Mouse (Mus musculus) midbrain, embryonic 16.5 days (tissue): ENCODE measurements around the gene Plscr2. TPM values are rescaled to one million over a fixed set of nuclear protein-coding genes. Genes with fewer than 3 reads are reported as not detected.
"Not testable (repeated sequence)": the region's sequence is repeated elsewhere in the genome, so short reads cannot be mapped to it uniquely, and the experiment has no call there.

Source experiments
- ATAC-seq: fragments of 200-750 bp; cut with Nextera tagmentation; 2 replicates; pipeline ENCODE4 v1.8.0; 2017; ENCODE audit warnings: moderate TSS enrichment
- H3K27ac ChIP-seq: fragments of 300-500 bp; sonication (generic); 2 replicates; pipeline ENCODE4 v1.5.1; 2014; ENCODE audit warnings: mild to moderate bottlenecking, low read length, mixed read lengths
- H3K27me3 ChIP-seq: fragments of 300-500 bp; sonication (generic); 2 replicates; pipeline ENCODE4 v1.6.1; 2014; ENCODE audit warnings: low read depth, low read length, mixed read lengths; ENCODE audit not compliant: control insufficient read depth, insufficient read depth
- H3K36me3 ChIP-seq: fragments of 300-500 bp; sonication (generic); 2 replicates; pipeline ENCODE4 v1.6.1; 2014; ENCODE audit warnings: mild to moderate bottlenecking, low read length, moderate library complexity, mixed read lengths; ENCODE audit not compliant: control insufficient read depth, insufficient read depth
- H3K4me1 ChIP-seq: fragments of 300-500 bp; sonication (generic); 2 replicates; pipeline ENCODE4 v1.6.1; 2014; ENCODE audit warnings: mild to moderate bottlenecking, low read length, mixed read lengths; ENCODE audit not compliant: control insufficient read depth, insufficient read depth
- H3K4me2 ChIP-seq: fragments of 300-500 bp; sonication (generic); 2 replicates; pipeline ENCODE4 v1.6.1; 2014; ENCODE audit warnings: mild to moderate bottlenecking, low read length, mixed read lengths
- H3K4me3 ChIP-seq: fragments of 300-500 bp; sonication (generic); 2 replicates; pipeline ENCODE4 v1.5.1; 2014; ENCODE audit warnings: low read depth, mild to moderate bottlenecking, low read length, moderate library complexity, mixed read lengths
- H3K9ac ChIP-seq: fragments of 300-500 bp; sonication (generic); 2 replicates; pipeline ENCODE4 v1.6.1; 2014; ENCODE audit warnings: low read depth, low read length, mixed read lengths
- H3K9me3 ChIP-seq: fragments of 300-500 bp; sonication (generic); replicated peaks from 2 replicates; pipeline ENCODE4 v1.6.1; 2014; ENCODE audit warnings: mild to moderate bottlenecking, low read length, mixed read lengths; ENCODE audit not compliant: control insufficient read depth, poor library complexity, severe bottlenecking
- WGBS: fragments of 180-500 bp; shearing (Covaris S2); extraction: QIAGEN DNeasy Blood & Tissue Kit; methylation state at CpG from one replicate; pipeline ENCODE4 v1.1.7; 2014; 5-methylcytosine and 5-hydroxymethylcytosine counted together
- polyA plus RNA-seq: library from polyadenylated mRNA; unstranded; fragments of >200 nt; fragmentation: Nextera tagmentation; extraction: Ambion mirVana; gene quantifications from 2 replicates; pipeline ENCODE4 v1.2.1, GENCODE M21; 2015

Gene Plscr2
- polyA plus RNA-seq, 1 experiment from 2014 or later = 1.1 TPM

DNA sequence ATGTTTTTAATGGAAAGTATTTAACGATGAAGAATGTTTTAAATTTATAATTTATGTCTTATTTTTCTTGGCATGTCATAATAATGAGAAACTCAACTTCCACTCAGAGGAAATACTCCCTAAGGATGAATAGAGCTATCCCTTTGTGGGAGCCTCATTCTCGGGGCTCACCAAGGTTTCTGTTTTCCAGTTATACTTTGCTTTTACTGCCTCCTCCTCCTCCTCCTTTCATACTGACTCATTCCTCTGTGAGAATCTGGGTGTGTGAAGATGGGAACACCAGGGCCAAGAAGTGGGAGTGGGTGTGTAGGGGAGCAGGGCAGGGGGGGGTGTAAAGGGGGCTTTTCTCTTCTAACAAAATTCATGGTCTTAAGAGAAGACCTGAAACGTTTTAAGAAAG, 17.5 kb downstream of the Plscr2 start:
- Histone ChIP-seq H3K27ac (no peak overlapping the region), H3K9me3 (no peaks in the 10 kb centered on the region), H3K27me3 (no peaks in the 10 kb centered on the region), H3K9ac (no peak overlapping the region), H3K4me1 (no peaks in the 10 kb centered on the region), H3K4me2 (no peak overlapping the region), H3K4me3 (no peak overlapping the region), H3K36me3 (no peaks in the 10 kb centered on the region)
- WGBS = 81% methylated on average over 3 of the region's 3 CpGs
- ATAC-seq = no peak

GRCm38 (mm10) chr9:92293560-92294548, 18.5 kb downstream of the Plscr2 start:
- 89% methylated on average over 2 of the region's 2 CpGs for WGBS
- Histone ChIP-seq H3K9me3 (no peaks in the 10 kb centered on the region), H3K4me2 (no peak overlapping the region), H3K4me3 (no peak overlapping the region), H3K9ac (no peak overlapping the region), H3K36me3 (no peaks in the 10 kb centered on the region), H3K27me3 (no peaks in the 10 kb centered on the region), H3K4me1 (no peaks in the 10 kb centered on the region), H3K27ac (no peak overlapping the region)
- no peak for ATAC-seq

DNA sequence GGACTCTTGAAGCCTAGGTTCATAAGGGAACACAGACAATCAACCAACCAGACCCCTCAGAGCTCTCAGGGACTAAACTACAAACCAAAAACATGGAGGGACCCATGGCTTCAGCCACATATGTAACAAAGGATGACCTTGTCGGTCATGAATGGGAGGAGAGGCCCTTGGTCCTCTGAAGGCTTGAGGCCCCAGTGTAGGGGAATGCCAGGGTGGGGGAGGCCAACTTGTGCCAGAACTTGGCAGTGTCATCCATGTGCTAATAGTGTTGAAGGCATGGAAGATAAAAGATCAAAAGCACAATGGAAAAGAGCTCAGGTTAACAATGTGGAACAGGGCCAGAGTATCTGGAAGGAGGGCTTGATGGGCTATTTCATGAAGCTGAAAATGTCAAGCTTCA, 22.9 kb downstream of the Plscr2 start:
- no peak for ATAC-seq
- no peaks in the 10 kb centered on the region for H3K36me3 ChIP-seq
- 63% methylated on average over 1 of the region's 1 CpGs for WGBS
- H3K4me2 ChIP-seq = no peak overlapping the region
- H3K27me3 ChIP-seq = no peaks in the 10 kb centered on the region
- no peaks in the 10 kb centered on the region for H3K9me3 ChIP-seq
- no peak overlapping the region for H3K9ac ChIP-seq
- no peak overlapping the region for H3K27ac ChIP-seq
- no peaks in the 10 kb centered on the region for H3K4me1 ChIP-seq
- H3K4me3 ChIP-seq = no peak overlapping the region

GRCm38 (mm10) chr9:92301213-92301612, 25.8 kb downstream of the Plscr2 start:
- H3K4me2 ChIP-seq = no peak overlapping the region
- no peak overlapping the region for H3K9ac ChIP-seq
- H3K36me3 ChIP-seq = no peaks in the 10 kb centered on the region
- no peak for ATAC-seq
- no peaks in the 10 kb centered on the region for H3K27me3 ChIP-seq
- no peaks in the 10 kb centered on the region for H3K9me3 ChIP-seq
- H3K4me3 ChIP-seq = no peak overlapping the region
- H3K27ac ChIP-seq = no peak overlapping the region
- H3K4me1 ChIP-seq = no peaks in the 10 kb centered on the region
- WGBS = 74% methylated on average over 3 of the region's 3 CpGs

GRCm38 (mm10) chr9:92305075-92305474, 29.7 kb downstream of the Plscr2 start:
- Histone ChIP-seq H3K4me3 (no peak overlapping the region), H3K4me1 (no peaks in the 10 kb centered on the region), H3K9me3 (no peaks in the 10 kb centered on the region), H3K27me3 (no peaks in the 10 kb centered on the region), H3K4me2 (no peak overlapping the region), H3K9ac (no peak overlapping the region), H3K36me3 (no peaks in the 10 kb centered on the region), H3K27ac (no peak overlapping the region)
- WGBS = 77% methylated on average over 8 of the region's 8 CpGs
- ATAC-seq = no peak

DNA sequence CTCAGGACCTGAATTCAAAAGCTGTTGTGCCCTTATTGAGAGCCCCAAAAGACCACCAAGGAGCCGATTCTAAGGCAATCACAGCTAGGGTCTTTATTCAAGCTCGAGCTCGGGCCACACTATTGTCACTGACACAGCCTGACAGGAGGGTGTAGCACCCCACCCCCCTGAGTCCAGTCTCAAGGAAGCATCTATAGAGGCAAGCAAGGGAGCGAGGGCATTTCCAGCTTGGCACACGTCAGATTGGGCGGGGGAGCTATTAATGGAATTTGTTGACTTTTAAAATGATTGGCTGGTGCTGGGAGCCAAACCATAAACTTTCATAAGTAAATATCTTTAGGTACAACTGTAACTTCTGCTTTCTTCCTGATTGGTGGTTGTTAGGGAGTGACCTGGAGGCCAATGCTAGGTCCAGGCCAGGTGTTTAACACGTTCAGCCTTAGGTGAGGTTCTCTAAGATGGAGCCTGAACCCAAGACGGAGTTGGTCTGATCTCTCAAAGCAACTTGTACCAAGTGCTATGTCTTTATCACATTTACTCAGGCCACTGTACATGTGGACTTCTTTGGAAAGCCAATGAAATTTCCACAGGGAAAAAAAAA, 30.3 kb downstream of the Plscr2 start:
- H3K4me1 ChIP-seq = no peaks in the 10 kb centered on the region
- 69% methylated on average over 8 of the region's 8 CpGs for WGBS
- H3K4me2 ChIP-seq = no peak overlapping the region
- no peak overlapping the region for H3K27ac ChIP-seq
- no peaks in the 10 kb centered on the region for H3K27me3 ChIP-seq
- H3K9ac ChIP-seq = no peak overlapping the region
- H3K4me3 ChIP-seq = no peak overlapping the region
- H3K9me3 ChIP-seq = no peaks in the 10 kb centered on the region
- no peak for ATAC-seq
- no peaks in the 10 kb centered on the region for H3K36me3 ChIP-seq

DNA sequence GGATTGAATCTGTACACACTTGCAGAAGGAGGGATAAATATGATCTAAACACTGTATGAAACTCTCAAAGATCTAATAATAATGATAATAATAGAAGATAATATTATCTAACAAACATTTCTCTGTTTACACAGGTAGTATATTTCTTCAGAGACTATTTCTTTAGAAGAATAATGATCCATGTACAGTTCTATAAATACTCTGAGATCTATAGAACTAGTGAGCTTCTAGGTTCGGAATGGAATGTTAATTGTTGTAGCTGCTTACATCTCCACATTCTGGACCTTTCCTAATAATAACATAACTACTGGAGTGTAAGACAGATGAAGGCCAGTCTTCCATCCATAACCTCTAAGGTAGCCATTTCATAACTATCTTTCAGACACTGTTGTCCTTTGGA, 33.7 kb downstream of the Plscr2 start, which contains the start of gene 1700057G04Rik:
1700057G04Rik (plus strand) TSS at position 301 of the 400 bp plus-strand sequence.
- no peak for ATAC-seq
- Histone ChIP-seq H3K4me1 (no peaks in the 10 kb centered on the region), H3K4me3 (no peak within 1 kb of the TSS), H3K9me3 (no peaks in the 10 kb centered on the region; the same call in 1 of the 2 replicates), H3K27ac (no peak within 1 kb of the TSS), H3K36me3 (no peaks in the 10 kb centered on the region), H3K27me3 (no peaks in the 10 kb centered on the region), H3K9ac (no peak within 1 kb of the TSS), H3K4me2 (no peak within 1 kb of the TSS)
- WGBS = 94% methylated on average over 1 of the region's 1 CpGs

DNA sequence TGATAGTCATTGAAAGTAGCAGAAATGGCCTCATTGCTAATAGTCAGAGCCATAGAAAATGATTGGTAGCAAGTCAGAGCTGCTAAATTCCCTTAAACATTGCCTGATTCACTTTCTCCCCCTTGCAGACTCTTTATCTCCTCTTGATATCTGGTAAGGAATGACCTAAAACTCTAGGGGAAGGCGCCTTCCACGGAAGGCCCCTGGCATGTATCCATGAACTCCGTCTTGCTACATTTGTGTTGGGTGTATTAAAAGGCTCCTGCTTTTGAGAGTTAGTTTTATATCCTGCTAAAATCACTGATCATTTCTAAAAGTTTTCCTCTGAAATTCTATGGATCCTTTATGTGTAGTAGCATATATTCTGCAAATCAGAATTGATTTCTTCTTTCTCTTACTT, 41.4 kb downstream of the Plscr2 start:
- Histone ChIP-seq H3K9me3 (no peaks in the 10 kb centered on the region), H3K36me3 (no peaks in the 10 kb centered on the region), H3K27ac (no peak overlapping the region), H3K4me2 (no peak overlapping the region), H3K9ac (no peak overlapping the region), H3K4me1 (no peaks in the 10 kb centered on the region), H3K4me3 (no peak overlapping the region), H3K27me3 (no peaks in the 10 kb centered on the region)
- ATAC-seq = no peak
- WGBS = 94% methylated on average over 3 of the region's 3 CpGs

DNA sequence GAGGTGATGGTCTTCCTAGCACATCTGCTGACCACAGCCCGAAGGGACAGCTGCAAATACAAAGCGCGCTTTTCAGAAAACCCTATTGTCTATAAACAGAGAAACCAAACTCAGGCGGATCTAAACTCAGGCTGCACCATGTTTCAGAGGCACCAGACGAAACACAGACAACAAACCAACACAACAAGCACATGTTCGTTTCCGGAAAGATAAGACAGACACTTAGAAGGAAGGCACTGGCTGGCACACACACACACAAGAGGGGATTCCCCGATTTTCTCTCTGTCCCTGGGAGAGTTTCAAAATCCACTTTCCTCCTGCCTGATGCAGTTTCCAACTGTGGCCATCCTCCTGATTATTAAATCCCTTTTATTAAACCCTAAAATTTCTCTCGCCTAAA, 50.5 kb downstream of the Plscr2 start:
- not testable (repeated sequence) for H3K36me3 ChIP-seq

More for the DNA sequence above, 50.5 kb downstream of the Plscr2 start:
- H3K9me3 ChIP-seq, ATAC-seq, H3K27me3 ChIP-seq, H3K4me2 ChIP-seq, H3K9ac ChIP-seq, H3K27ac ChIP-seq, H3K4me1 ChIP-seq, H3K4me3 ChIP-seq: not testable (repeated sequence)
- 78% methylated on average over 9 of the region's 9 CpGs for WGBS
